Mouse (Mus musculus) urinary bladder, postnatal 36 days (tissue): ENCODE measurements around the gene Gm9903.

Source experiments
- DNase-seq, 2 experiments: peaks; one replicate each; pipeline ENCODE4 v3.0.0; 2022; ENCODE audit warnings: low spot score in 2 of 2, mixed read lengths in 1 of 2

Gene Gm9903

DNA sequence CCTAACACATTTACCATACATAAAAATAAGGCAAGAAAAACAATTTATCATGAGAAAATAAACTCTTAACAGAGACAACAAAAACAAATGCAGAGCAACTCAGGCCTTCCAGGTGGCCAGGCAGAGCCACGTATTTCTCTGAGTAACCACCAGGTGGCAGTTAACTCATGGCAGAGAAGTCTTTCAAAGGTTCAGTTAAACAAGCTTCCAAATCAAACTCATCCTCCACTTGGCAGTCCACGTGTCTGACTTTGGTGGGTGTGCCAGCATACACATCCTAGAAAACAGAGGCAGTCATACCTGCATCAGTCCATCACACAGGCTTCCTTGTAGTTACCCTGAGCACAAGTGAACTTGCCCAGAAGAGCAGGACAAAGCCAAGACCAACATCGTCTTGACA is 10.9 kb downstream of the Gm9903 start:
- DNase-seq = peak in 1 of 2 experiments; percentile 27

DNA sequence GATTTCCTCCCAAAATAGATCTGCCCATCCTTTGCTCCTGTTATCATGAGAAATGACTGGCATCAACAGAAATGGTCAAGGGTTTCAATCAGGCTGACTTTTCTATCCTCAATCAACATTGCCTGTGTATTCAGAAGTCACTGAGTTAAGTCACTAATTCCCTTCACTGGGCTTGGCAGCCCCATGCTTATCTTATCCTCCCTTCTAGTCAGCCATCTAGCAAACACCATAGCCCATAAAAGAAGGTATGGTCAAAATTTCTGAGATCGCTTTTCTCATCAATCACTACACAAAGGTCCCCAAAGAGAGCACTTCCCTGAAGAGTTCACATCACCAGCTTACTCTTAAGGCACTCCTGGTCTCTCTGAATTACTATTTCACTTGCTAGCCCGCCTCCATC is 21.3 kb downstream of the Gm9903 start:
- no peak for DNase-seq

DNA sequence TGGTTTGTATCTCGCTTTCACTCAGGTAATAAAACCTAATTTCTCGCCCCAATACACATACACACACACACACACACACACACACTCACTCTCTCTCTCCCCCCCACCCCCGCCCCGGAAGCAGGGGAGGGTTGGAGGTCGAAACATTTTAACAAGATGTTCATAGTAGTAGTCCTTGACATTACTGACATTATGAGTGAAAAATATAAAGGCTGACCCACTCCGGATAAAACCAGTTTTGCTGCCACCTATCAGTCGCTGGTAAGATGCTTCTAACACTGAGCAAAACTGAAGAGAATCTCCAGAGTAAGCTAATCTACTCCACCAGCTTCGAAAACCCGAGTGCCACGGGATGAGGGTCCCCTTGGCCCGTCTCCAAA is 21.8 kb downstream of the Gm9903 start:
- no peak for DNase-seq

DNA sequence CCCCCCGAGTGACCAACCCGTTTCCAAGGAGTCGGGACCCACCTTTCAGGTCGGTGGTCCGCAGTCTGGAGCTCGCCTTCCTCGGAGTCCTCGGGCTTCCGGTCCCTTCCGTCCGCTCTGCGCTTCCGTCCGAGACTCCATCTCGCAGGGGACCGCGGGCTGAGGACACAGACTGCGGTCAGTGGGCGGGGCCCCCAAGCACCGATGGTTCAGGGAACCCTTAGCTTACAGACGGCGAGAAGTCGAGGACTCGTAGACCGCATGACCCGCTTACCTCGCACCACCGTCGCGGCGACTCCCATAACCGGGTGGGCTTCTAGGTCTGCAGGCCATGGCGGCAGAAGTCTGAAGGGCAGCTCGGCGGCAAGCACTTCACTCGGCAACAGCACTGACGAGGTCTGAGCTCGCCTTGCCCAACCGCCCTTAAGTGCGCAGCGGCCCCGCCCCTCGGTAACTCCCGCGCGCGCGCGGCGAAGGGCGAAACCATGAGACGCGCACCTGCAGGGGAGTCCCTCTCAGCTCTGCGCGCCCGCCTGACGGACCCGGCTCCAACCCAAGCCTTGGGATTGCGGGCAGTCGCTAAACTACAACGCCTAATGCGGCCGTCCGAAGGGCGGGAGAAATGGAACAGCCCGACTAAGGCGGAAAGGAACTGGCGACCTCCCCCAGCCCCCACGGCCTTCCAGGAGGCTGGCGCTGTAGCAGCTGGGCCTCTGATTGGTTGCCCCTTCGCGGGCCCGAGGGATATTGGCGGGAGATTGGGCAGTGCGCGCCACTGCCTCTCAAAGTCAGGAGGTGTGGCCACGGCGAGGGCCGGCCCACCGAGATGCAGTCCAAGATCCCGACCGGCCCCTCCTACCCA is 22.4 kb downstream of the Gm9903 start, which contains the start of gene Slbp:
Slbp (minus strand) TSS at position 654 of the 862 bp plus-strand sequence.
- DNase-seq = peak; percentile 93 to 96

DNA sequence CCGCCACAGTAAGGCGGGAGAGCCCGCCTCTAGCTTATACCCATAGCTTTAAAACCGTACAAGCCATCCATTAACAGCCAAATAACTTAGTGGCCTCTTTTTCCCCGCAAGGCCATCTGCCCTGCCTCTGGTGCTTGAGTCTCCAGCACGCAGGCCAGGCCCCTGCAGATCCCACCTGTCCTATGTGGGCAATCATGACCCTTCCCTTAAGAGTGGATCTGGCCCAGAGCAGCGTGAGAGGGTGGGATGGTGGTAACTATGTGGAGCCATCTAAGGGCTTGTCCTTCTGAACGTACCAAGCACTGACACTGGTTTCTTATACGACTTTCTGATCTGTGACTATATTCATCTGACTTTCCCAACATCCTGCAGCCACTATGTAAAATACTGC is 23.1 kb downstream of the Gm9903 start:
- no peak for DNase-seq

DNA sequence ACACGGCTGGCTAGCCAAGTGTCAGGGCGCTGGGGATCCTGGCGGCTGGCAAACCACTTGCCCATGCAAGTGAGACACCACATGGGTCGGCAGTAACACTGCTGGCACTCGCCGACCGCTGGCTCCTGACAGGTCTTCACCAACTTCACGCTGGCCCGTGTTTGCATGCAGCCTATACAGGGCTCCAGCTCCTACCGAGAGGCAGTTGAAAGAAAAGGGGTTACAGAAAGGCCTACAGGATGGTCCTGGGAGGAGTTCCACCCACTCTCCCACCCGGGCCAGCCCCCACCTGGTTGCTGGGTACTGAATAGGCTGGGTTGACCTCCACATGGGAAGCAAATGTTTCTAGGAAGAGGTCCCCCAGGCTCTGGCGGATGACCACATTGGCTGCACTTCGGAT is 24.7 kb downstream of the Gm9903 start:
- no peak for DNase-seq

DNA sequence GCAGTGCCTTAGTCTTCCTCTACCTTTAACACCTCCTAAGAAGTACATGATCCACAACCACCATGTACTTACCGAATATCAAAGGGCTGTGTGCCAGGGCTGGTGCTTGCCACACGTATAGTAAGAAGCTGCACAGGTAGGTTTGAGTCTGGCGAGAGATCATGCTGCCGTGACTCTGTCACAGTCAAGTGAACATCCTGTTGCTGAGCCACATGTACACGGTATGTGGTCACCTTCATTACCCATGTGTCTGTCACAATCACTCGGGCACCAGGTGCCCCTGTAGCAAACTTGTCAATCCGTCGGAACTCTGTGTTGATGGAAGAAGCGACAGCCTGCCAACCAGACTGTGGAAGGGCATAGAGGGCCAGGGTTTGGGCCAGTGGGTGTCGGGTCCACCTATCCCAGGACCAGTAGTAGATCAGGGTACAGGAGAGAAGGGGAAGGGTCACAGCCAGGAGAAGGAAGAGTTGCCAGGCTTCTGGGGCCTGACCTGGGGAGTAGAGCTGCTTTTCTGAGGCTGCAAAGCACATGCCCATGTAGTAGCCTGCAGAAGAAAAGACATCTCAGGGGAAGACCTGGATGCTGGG is 25.6 kb downstream of the Gm9903 start:
- DNase-seq = no peak

DNA sequence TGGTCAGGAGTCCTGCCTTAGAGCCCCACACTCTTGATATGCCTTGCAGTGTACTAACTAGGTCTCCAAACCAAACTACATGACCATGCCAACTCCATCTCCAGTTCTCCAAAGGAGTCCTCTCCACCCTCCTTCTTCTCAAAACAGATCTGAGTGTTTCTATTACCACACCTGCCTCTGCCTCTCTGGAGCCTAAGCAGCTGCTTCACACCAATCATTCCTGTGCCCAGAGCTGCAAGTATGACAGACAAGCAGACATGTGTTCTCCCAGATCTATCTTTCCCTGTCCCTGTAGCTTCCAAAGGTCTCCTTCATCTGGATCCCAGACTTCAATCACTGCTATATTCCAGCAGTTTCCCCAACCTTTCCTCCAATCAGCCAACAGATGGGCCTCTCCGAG is 27.0 kb downstream of the Gm9903 start:
- no peak for DNase-seq

DNA sequence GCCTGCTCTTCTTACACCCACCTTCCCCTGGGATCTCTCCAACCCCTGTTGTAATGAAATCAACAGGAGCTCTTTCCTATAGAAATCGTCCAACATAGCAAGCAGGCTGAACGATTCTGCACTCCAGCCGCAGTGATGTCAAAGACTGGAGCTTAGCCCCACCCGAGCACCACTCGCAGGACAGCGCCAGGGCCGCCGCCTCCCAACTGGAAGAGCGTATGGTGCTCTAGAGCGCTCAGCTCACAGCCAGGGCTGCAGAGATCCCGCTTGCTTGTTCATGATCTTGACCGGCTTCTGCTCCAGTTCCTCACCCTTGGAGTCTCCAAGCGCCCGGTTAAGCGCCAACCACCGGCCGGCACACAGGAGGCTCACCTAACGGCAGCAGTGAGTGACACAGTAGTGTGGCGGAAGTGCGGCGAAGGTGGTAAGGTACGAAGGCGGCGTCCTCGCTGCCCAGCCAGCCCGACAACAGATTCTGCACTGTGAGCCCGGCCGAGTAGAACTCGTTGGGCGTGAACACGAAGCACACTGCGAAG is 27.6 kb downstream of the Gm9903 start:
- DNase-seq = no peak

DNA sequence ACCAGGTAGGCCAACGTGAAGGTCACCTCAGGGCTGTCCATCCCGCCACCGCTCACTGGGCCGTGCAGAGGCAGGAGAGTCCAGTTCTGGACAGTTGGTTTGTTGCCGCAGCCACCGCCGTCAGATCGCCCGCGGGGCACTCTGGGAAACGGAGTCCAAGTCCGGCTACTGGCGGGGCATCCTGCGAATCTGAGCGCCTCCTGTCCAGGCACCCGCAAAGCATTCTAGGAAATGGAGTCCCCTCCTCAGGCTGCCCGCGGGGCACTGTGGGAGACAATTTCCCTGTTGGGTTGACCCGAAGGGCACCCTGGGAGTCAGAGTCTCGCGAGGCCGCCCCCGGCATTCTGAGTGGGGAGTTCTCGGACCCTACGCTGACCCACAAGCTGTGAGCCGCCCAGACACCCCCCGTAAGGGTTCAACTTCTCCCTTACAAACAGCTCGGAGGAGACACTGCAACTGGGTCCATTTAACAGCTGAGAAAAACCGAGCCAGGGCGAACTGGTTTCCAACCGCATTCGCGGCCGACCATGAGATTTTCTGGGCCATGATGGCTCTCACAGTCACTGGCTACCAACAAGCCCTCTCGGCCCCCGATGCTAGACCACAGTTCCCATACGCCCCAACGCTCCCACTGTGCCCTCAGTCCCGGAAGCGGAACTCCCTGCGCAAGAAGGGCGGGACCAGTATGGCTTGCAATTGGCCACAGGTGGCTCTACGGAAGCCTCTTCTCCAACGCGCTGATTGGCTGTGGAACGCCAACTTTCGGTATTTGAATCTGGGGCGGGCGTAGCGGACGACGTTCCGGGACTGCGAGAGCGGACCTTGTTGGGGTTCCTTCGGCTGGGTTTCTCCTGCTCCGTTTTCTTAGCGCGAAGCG is 28.3 kb downstream of the Gm9903 start, which contains the start of the genes Tacc3 and Tmem129:
Tacc3 (plus strand) TSS at position 342 of the 877 bp plus-strand sequence.
Tmem129 (minus strand) TSS at position 630 of the 877 bp plus-strand sequence.
- peak; percentile 97 to 98 for DNase-seq

DNA sequence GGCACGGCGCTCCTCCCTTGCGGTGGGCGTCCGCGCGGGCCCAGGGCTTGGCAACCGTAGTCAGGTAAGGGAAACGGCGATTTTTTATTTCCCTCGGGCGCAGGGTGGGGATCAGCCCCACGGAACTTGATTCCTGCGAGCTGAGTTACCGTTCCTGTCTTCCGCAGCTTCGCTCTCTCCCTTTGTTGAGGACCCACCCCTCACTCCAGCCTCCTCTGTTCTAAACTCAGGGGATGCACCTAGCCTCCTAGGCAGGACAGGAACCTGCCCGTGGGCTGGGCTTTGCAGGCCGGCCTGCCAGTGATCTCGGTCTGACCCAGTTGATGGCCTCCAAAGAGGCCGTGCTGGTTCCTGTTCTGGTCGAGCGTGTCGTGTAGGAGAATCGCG is 28.9 kb downstream of the Gm9903 start:
- DNase-seq = no peak

DNA sequence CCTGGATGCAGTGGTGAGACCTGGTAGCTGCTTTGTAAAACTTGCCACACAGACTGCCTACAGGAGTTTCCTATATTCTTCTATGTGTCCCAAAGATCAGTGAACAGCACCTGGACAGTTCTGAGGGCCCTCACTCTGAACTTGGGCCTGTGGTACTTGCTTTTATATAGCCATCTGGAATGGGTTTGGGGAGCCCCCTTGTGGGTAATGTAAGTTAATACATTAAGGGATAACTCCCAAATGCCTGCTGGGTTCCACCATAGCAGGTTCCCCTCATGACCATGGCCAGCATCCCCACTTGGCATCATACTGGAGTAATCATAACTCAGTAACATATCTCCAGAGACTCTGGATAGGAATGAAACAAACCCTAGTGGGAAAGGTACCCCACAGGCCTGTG is 38.5 kb downstream of the Gm9903 start:
- DNase-seq = no peak

DNA sequence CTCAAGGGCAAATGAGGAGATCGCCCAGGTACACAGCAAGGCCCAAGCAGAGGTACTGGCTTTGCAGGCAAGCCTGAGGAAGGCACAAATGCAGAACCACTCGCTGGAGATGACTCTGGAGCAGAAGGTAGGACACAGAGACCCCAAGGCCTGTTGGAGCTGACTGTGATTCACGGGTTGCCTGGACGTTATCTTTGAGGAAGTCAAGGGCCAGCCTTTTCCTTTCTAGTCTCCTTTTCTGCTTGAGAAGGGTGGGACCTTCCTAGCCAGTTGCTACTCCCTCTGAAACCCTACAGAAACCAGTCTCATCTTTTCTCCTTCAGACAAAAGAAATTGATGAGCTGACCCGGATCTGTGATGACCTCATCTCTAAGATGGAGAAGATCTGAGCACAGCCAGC is 41.9 kb downstream of the Gm9903 start:
- DNase-seq = no peak

DNA sequence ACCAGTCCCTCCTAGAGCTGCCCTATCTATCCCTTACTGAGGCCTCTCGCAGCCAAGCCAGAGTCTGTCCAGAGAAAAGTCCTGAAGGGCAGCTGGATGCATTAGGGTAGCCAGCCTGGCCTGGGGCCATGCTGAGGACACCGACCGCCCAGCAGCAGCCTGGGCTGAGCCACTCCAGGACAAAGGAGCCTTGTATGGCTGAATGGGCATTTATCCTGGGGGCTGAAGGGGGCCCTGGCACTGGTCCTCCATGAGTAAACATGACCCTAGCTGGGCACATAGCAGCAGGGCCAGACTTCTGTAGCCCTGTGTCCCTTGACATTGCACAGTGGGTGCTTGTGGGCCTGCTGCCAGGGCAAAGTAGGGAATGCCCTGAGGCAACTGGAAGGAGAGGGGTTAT is 44.7 kb downstream of the Gm9903 start:
- no peak for DNase-seq

DNA sequence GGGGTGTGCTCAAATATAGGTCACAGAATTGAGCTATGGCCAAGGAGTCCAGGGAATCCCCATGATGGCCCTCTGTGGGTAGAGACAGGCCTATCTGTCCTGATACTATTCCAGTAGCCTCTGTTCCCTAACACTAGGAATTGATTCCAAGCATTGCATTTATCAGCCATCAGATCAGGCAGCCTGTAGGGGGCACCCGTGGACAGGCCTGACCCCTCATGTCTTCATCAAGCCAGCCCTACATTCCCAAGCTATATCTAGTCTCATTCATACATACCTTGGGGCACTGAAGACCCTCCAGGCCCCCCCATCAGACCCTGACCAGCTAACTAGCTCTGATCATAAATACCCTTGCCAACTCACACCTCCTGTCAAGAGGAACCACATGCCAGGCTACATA is 46.2 kb downstream of the Gm9903 start:
- peak in 1 of 2 experiments; percentile 31 for DNase-seq

DNA sequence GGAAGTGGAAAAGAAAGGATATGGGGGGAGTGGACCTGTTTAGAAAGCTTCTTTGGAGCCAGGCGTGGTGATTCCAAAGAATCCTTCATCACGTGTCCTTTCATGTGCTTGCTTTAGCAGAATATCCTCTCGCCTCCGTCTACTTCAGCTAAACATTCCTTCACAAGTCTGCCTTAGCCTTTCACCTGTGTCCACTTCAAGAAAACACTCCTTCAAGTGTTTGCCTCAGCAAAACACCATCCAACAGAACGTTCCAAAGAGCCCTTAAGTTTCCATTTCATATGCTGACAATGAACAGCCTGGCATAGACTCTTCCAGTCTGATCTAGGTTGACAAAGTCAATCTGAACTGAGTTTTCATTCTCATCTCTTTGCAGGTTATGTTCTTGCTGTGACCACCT is 48.5 kb downstream of the Gm9903 start:
- DNase-seq = no peak

DNA sequence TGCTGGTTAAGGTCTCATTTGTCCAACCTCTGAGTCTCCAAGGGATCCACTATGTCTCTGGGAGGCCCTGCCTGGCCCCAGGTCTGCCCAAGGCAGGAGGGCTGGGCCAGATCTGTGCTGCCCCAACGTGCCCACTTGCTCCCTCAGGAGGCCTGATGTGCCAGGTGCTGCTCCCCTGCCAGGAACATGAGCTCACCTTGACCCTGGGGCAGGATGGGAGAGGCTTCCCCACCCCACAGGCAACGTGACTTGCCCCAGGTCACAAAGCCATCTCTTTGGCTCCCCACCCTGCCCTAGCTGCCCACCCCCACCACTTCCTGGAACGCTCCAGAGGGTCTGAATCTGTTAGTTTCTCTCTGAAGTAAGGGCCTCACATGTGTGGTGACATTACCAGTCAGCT is 51.3 kb downstream of the Gm9903 start:
- DNase-seq = no peak
